Mouse (Mus musculus): ENCODE measurements around the gene Nr2e1.
A peak's percentile ranks its signal among the peaks of the same experiment; 100 is the strongest.

Gene Nr2e1

DNA sequence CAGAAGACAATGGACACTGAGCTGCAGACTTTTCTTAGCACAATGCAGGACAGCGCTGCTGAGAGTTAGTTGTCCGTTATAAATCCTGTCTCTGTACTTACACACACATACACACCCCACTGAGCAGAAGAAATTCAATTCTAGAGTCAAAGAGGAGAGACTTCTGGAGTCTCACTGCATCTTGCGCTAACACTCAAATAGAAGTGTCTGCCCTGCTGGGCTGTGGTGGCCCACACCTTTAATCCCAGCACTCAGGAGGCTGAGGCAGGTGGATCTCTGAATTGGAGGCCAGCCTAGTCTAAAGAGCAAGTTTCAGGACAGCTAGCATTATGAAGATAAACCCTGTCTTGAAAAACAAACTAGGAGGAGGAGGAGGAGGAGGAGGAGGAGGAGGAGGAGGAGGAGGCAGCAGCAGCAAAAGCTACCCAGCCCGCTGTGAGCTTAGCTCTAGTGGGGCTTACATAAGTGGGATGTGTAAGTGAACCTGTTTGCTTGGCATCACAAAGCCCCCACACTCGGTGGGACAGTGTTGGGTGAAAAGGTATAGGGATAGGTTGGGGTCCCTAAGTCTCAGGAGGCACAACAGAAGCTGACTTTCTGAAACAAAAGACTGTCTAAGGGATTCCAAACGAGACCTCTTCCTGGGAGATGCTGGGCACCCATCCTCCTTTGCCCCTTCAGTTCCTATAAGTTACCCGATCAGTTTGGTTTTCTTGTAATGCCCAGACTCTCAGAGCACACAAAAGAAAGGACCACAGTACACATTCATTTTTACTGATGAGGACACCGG lies 4.7 kb upstream of the Nr2e1 start:
- no peak for DNase-seq (ENCODE audit: low spot score)

DNA sequence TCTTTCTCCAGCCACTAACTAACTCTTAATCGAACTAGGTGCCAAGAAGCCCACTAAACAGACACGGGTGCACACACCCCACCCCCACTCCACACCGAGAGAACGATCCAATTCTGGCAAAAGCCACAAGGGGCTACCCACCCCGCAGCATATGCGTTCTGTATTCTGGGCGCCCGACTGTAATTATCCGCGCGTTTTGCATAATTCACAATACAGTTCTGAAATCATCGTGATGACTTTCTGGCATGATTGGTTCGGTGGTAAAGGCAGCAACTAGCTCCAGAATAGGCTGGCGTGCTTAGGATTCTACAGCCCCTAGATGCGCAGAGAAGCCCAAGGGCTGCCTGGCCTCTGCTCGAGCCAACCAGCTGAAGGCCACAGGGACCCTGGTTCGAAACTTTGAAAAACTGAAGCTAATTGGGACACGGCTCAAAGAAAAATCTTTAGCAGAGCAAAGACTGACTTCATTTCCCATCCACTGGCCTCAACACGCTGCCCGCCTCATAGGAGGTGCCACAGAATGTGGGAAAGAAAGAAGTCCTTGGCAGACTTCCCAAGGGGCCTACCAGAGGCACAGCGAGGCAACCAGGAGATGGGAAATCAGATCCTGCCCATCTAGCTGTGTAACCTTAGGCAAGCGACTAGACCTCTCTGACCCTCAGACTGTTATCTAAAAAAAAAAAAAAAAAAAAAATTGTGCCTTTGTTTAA lies 2.3 kb upstream of the Nr2e1 start:
- no peak for DNase-seq (ENCODE audit: low spot score)

DNA sequence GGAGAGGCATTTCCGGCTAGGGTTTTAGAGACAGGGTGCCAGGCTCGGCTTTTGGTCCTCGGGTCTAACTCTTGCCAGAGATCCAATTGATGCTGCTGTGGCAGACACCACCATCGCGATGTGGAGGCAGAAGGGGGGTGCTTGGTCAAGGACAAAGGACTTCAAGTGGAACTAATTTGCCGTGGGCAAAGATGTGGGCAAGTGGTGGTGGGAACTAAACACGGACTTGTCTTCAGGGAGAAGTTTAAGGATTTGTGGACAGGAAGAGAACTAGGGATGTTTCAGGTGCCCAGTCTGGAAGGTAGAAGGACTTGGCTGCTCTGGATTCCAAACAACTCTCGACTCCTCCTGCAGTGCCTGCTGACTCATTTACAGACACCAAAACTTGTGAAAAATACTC lies 1.7 kb upstream of the Nr2e1 start:
- DNase-seq (ENCODE audit: low spot score), result no peak

DNA sequence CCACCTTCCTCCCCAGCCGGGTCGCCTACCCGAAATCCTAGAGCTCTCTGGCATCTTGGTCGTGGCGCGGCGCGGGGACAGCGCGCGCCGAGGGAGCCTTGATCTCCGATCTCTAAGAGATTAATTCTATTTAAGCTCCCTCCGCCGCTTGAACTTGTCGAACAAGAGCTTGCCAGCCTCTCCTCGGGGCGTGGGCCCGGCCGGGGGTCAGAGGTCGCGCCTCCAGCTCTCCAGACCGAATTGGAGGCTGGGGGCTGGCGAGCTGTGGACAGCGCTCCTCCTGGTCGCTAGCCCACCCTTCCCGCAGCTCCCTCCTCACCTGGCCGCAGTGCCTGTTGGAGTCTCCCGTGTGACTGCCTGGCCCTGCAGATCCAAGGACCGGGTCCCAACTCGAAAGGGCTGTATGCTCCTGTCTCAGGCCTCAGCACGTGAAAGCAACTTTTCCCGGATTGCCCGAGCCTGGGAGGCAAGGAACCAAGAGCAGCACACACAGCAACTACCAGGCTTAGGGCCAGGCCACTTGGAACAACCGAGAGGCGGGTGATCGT lies 1.1 kb upstream of the Nr2e1 start:
- DNase-seq (ENCODE audit: low spot score), result peak; percentile 57

DNA sequence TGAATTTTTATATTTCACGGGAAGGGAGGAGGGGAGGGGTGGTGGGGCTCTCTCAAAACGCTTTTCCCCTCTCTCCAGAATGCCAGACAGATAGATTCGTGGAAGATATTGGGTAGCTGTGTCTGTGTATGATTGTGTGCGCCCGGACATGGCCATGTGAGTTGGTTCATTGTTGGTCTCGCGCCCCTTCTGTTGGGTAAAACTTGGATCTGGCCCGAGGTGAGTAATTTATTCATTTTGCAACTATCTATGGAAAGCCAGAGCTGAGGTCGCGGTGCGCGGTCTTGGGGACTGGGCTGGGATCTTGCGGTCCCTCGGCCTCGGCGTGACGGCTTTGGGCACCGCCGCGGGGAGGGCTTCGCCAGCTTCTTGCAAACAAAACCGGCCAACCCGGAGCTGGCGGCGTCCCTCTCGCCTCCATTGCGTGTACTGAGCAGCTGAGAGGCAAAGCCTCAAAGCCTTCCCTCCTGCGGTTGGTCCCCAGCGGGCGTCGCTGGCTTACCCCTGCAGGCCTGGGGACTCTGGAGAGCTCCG lies 537 bp upstream of the Nr2e1 start:
- no peak for DNase-seq (ENCODE audit: low spot score)

DNA sequence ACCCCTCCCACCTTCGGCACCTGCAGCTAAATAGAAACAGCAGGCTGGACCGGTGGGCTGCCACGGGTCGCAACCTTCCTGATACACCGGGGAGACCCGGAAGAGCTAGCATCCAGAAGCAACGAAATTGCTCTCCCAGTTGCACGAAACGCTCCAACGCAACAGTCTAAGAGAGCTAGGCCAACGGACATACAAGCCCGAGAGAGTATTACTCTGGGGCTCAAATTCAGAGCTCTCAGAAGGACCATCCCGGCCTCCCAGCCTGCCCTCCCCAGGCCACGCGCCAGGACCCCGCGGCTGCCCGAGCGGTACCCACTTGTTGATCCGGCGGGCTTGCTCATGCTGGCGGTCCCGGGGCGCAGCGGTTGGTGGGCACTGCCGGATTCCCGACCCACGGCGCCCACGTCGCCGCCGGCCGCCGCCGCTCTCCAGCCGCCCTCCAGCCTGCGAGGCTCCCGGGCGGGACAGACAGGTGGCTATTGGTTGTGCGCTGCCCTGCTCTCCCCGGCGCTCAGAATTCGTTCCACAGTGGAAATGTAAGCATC lies 794 bp downstream of the Nr2e1 start:
- no peak for DNase-seq (ENCODE audit: low spot score)

DNA sequence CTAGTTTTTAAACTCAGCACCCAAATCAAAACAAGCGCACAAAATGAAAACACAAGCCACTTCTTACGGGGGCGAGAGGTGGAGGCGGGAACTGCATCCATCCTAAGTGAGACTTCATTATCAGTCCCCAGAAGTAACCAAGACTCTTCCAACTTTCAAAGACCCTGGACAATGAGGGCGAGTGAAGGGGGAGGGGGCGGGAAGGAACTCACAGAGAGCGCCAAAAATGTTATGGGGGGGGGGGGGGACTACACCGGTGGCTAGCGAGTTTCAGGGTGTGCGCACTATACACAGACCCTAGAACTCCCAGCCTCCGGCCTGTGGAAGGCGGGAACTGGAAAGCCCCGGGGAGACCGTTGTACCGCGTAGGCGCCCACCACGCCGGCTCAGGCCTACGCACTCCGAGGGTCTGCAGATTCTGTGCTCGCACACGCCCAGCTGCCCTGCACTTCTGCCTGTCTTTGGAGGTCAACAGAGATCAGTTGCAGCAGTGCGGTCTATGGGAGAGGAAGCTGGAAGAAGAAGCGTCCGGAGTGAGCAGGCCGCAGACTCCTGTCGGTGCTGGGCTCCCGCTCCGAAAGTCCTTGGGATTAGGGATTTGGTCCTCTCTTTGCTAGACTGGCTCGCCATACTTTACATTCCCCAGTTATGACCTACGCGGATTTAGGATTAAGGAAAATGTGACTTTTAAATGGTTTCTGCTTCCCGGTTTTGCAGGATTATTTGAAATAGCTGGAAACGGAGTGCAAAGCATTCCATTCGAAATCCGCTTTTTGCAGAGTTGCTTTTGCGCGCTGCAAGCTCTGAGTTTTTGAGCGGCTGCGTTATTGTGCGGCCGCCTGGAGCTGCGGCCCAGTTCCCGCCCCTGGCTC lies 1.5 kb downstream of the Nr2e1 start:
- peak; percentile 57 for DNase-seq (ENCODE audit: low spot score)

DNA sequence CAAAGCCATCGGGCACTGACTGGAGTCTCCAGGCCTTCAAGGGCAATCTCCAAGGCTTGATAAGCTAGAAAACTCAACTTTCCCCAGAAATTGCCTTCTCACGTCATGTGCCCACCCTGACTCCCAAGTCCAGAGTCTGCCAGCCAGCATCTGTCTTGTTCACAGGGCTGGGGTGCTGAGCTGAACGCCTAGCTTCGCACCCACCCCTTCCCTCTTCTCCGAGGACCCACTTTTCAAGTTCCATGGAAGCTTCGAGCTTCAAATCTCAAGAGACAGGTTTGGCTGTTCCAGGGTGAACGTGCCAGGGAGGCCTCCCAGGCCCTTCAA lies 2.5 kb downstream of the Nr2e1 start:
- no peak for DNase-seq (ENCODE audit: low spot score)

DNA sequence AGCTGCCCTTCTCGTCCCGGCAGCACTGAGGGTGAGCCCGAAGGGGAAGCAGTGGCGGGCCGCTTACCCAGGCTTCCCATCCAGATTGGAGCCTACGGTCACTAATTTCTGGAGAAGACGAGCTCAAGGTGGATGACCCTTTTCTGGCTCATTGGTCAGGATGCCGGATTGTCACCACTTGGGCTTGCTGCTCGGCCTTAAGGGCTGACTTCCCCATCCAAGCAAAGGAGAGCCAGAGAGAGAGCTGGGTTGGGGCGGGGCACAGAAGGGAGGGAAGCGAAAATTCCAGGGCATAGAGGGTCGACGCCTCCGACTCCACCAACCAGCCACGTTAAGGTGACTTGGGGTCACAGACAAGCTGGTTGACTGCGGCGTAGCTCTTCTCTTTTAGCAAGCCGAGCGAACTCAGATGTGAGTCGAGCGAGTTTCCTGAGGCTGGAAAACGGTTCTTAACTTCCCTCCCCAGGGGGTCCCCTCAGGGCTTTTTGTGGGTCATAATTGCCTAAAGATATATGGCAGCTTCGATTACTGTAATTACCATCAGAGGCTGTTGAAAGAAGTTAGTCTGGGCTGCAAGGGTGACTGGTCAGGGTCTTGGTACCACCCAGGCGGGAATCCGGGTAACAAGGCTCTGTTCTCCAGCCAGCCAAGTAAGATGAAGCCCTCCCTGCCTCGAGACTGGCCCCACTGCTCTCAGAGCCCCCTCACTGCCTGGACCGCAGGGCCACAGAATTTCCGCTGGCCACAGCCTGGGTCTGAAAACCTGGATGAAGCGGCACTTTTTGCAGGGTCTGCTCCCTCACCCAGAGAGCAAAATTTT lies 3.1 kb downstream of the Nr2e1 start:
- peak; percentile 94 for DNase-seq (ENCODE audit: low spot score)

DNA sequence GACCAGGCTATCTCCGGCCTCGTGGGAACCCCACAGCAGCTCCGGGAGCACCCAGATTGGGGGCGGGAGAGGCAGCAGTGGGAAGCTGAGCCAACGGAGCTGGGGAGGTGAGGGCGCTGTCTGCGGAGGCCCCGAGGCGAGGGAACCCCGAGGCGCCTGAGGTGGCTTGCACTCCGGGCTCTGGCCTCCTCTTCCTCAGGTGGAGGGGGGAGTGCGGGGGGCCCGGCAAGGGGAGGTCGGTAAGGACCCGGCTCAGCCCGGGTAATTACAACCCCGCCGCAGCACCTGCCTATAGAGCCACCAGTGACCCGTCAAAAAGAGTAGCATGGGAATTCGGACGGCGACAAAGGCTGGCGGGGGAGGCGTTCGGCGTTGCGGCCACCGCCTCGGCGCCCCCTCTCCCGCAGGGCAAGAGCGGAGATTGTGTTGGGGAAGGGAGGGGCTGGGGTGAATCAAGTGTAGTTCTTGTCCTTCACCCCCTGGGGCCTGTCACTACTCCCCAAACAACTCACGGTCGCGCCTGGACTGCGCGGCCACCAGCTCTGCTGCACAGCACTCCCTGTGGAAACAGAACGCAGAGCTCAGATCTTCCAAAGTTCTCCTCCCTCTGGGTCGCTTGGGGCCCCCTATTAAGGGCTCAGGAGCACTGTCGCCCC lies 3.8 kb downstream of the Nr2e1 start:
- peak; percentile 80 for DNase-seq (ENCODE audit: low spot score)

DNA sequence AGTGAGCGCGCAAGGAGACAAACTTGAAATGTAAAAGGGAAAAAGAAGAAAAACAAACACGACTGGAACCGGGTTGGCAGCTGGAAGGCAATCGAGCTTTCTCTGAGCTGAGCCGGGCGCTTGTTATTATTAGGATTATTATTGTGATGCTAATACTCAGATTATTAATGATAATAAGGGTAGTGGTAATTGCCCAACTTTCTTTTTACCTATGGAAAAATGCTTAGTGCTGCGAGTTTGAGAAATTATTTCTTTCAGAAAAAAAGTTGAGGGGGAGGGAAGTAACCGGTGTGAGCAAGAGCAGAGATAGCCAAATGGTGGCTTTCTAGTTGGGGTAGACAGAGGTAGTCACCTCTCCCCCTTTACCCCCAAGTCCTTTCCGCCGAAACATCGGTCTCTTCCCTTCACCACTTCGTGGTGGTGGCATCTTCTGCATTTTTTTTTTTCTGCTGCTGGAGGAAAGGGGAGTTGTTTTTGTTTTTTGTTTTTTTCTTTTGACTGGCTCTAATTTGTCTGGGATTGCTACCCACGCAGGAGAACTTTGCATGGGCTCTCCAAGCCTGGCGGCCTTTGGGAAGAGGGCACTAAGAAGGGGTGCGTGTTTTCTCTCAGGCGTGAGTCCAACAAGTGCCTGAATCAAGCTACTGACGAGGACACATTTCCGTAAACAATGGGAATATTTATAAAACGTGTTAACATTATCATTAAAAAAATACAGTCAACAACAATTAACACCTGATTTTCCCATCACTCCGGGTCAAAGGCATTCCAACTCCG lies 4.5 kb downstream of the Nr2e1 start:
- DNase-seq (ENCODE audit: low spot score), result no peak

DNA sequence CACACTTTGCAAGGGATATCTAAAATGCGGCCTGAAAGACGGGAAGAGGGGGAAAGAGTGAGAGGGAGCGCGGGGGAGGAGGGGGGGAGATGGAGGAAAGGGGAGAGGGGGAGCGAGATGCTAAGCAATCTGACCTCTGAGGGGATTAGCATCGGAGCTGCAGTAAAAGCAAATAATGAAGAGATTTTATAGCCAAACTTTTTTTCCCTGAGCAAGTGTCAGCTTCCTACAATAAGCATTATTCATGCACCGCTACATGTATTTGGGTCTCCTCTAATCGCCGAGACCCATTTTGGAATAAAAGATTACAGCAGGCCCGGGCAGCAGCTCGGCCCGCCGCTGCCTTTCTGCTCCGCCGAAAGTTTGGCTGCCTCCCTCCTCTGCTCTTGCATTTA lies 5.2 kb downstream of the Nr2e1 start:
- DNase-seq (ENCODE audit: low spot score), result no peak

DNA sequence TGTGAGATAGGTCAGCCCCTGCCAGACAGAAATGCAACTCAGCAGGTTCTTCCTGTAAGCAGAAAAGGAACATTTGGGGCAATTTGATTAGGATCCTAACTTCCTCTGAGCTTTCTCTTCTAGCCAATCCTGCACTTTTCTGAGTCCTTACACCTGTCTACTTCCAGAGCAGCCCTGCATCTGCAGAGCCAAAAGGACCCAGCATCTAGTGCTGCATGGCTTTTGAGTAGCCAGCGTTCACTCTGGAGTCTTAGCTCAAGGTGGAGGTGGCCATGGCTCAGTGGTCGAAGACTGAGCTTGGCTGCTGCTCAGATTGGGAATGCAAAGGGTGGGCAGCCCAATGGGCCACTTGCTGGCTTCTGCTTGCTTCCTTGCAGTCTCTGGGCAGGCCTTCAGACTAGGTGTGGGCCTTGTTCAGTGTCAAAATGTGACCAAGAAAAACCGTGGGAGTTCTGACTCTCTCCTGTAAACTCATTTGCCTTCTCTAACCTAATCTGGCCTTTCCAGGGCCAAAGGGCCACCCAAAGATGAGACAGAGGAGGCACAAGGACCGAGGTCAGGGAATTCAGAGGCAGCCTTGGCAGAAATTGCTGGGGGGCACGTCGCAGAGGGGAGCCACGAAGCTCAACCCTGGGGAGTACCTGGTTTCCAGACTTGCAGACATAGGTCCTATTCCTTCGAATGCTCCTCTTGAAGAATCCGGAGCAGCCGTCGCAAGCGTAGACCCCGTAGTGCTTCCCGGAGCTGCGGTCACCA lies 5.7 kb downstream of the Nr2e1 start:
- DNase-seq (ENCODE audit: low spot score), result no peak

DNA sequence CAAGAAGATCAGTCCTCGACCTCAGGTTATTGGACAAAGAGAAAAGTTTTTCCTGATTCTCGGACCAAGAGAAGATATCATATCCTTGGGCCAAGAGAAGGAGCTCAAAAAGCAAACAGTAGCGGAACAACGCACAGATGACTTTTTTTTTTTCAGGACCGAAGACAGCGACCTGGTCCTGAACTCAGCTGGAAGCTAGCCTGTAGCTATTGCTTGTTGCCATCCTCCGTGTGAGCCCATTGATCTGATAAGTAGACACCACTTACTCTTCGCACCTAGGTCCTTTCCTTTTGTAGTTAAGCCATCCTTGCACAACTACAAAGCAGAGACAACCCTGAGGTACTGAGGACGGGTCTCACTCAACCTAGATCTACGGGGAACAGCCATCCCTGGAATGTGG lies 8.8 kb downstream of the Nr2e1 start:
- DNase-seq (ENCODE audit: low spot score), result no peak

DNA sequence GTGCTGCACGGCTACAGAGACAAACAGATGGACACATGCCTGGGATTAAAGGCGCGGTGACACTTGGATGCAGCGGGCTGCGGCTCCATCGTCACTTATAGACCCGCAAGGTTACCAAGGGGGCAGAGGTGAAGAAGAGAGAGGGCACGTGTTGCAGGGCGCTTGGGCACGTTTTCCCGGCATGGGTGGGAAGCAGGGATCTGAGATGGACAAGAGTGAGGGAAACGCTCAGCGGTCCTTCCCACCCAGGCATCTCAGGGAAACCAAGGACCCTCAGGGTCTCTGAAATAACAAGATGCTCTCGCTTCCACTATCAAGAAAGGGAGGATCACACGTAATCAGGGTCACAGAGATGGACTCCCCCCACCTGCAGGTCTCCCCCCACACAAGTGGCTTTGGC lies 10.5 kb downstream of the Nr2e1 start:
- no peak for DNase-seq (ENCODE audit: low spot score)

DNA sequence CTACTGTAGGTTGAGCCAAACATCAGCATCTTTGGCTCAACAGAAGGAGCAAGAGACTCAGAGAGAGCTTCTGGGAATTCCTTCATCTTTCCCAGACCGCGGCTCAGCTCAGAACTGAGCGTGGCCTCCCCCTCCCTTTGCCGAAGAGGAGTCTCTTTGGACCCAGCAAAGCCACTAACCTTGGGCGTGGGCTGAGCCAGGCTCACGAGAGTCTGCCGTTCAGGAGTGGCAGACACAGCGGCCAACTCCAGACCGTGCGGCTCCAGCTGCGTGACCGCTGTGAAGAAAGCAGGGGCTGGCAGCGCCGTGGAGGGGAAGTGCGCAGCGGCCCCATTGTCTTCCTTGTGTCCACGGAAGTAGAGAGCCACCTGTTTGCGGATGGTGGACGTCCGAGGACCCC lies 10.9 kb downstream of the Nr2e1 start:
- DNase-seq (ENCODE audit: low spot score), result no peak

DNA sequence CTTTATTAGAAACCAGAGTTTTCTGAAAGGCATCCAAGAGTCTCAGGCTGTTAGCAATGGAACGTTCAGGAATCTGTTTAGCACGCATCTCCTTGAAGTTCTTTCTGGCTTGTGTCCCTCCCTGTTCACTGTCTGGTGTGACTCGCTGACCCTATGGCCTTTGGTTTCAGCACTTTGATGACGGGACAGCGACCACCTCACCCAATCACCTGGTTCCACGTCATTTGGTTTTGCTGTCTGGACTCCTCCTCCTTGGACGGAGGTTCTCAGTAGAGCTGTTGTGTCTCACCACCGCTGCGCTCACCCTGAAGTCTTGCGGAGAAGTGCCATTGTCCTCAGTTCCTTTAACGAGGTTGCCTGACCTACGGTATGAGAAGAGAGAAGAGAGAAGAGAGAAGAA lies 21.2 kb downstream of the Nr2e1 start:
- no peak for DNase-seq (ENCODE audit: low spot score)

DNA sequence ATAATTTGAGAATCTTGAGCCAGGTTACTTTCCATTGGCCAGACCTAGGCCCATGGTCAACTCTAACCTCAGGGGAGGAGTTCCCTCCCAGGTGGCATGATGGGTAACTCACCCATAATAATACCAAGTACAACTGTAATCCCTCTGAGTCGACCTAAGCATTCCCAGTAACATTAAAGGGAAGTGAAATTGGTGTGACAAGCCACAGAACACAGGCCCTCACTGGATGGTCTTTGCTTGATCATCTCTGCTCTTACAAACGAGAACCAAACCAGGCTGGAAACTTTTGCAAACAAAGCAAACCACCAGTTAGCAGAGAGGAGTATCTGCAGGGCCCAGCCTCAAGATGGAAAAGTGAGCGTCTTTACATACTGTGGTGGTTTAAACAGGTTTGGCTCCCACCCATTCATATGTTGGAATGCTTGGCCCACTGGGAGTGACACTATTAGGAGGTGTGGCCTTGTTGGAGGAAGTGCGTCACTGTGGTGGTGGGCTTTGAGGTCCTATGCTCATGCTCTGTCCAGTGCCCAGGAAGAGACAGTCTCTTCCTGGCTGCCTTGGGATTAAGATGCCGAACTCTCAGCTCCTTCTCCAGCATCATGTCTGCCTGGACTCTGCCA lies 23.7 kb downstream of the Nr2e1 start:
- no peak for DNase-seq (ENCODE audit: low spot score)

DNA sequence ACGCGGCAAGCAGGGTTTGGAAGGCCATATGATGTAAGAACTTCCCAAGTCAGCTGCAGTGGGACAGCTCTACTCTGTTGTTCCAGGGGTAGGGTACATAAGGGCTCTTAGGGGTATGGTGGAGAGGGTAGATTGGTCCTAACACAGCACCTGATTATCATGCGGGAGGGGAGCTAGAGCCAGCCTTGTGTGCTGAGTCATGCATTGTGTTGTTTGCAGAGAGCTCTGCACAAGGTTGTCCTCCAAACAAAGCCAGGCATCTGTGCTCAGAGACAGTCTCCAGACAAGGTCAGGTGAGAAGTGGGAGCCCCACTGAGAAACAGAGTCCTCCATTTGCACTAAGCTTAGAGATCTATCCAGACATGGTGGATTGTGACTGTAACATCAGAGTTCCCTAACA lies 36.9 kb downstream of the Nr2e1 start:
- DNase-seq (ENCODE audit: low spot score), result no peak
